Mouse (Mus musculus) heart, adult 8-10 months (tissue): Measurements from ENCODE around the gene Psmd13. TPM values are rescaled to one million over a fixed set of nuclear protein-coding genes. Genes with fewer than 3 reads are reported as not detected.

Experiments used
- DNase-seq: peaks from one replicate; pipeline ENCODE4 v3.0.0; 2022; ENCODE audit warnings: low spot score
- total RNA-seq, 4 experiments: library from RNA; stranded (reverse); gene quantifications; 2 replicates each; pipeline ENCODE4 v1.2.4; 2022

Gene Psmd13
- total RNA-seq, result 10 to 100 TPM; 80.4 to 85.4 (median 84.0) TPM

- peak; percentile 93 for DNase-seq
Observed at GRCm38 (mm10) chr7:140881696-140882468, at the start of gene Psmd13, which contains the start of gene Sirt3. TSS of gene Psmd13 (plus strand) at chr7:140881968. TSS of gene Sirt3 (minus strand) at chr7:140882309.

- DNase-seq, result no peak
Observed at GRCm38 (mm10) chr7:140833341-140833740, 48.4 kb upstream of the Psmd13 start.

GRCm38 (mm10) chr7:140834968-140835757, 46.6 kb upstream of the Psmd13 start, which contains the start of gene Urah:
TSS of gene Urah (plus strand) at chr7:140835018.
- DNase-seq, result no peak

GRCm38 (mm10) chr7:140835758-140836087, 46.0 kb upstream of the Psmd13 start:
- no peak for DNase-seq

DNA sequence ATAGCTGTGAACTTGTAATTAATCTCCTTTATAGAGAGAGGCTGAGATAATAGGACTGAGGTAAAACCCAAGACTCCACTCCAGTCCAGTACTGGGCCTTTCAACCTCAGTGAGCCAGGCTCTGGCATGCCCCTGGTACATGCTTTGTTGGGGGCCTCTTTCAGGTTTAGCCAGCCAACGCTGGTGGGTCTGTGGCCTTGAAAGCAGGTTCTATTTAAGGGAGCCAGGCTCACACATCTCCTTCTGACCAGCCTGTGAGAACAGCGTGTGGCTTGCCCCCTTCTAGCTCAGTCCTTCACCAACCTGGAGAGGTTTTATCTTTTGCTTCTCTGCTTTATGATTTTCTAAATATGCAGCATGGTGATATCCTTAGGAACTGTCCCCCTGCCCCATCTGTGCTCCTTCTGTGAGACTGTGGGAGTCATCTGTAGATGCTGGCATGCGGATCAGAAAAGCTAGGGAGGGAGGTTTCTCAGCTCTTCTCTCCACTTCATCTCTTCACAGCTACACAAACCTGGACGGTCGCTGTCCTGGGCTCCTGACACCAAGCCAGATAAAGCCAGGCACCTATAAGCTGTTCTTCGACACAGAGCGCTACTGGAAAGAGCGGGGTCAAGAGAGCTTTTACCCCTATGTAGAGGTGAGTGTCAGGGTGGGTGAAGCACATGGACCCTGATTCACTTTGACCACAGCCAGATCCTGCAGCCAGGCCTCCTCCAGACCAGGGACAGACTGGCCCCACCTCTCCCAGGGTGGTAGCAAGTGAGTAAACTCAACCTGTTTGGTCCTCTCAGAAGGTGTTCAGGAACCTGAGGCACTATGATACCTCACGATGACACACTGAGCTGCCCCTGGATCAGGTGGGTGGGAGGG, 45.3 kb upstream of the Psmd13 start:
- DNase-seq, result no peak

GRCm38 (mm10) chr7:140839556-140839955, 42.2 kb upstream of the Psmd13 start:
- DNase-seq, result no peak

GRCm38 (mm10) chr7:140840750-140841735, 40.7 kb upstream of the Psmd13 start:
- DNase-seq, result no peak

DNA sequence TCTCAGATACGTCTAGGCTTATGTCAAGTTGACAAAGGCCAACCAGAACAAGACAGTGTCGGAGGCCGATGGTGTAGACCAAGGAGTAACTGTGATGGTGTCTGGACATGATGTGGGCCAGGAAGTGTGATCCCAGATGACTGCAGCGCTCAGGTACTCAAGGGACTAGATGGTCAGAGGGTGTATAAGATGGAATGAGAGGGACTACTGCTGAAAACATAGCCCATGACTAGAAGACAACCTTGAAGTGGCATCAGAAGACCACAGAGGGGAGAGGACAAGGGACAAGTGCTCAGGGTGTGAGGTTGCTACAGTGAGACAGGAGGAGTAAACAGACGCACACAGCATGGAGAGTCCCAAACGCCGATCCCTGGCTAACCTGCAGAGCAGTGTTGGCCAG, 38.0 kb upstream of the Psmd13 start:
- DNase-seq, result no peak

GRCm38 (mm10) chr7:140844905-140845665, 36.7 kb upstream of the Psmd13 start, which contains the start of gene Scgb1c1:
TSS of gene Scgb1c1 (plus strand) at chr7:140845547.
- peak; percentile 90 for DNase-seq

- DNase-seq, result no peak
Observed at GRCm38 (mm10) chr7:140845683-140846082, 36.1 kb upstream of the Psmd13 start.

DNA sequence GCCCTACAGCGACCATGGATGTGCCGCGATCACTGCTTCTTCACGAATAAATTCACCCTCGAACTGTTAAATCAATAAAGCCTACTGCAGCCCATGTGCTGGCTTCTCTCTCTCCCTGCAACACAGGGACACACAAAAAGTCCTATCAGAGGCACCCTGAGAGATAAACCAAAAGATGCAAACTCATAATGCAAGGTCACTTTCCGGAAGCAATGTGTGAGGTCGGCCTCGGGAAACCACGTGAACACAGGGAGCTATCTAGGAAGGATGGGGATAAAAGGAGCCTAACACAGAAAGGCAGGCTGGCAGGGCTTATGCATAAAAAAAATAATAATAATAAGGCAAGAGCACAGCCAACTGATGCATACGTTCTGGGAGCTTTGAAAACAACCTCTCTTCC, 35.1 kb upstream of the Psmd13 start:
- DNase-seq, result no peak

- DNase-seq, result no peak
Observed at GRCm38 (mm10) chr7:140847755-140848580, 33.8 kb upstream of the Psmd13 start, which contains the start of gene Odf3. TSS of gene Odf3 (plus strand) at chr7:140847805.

DNA sequence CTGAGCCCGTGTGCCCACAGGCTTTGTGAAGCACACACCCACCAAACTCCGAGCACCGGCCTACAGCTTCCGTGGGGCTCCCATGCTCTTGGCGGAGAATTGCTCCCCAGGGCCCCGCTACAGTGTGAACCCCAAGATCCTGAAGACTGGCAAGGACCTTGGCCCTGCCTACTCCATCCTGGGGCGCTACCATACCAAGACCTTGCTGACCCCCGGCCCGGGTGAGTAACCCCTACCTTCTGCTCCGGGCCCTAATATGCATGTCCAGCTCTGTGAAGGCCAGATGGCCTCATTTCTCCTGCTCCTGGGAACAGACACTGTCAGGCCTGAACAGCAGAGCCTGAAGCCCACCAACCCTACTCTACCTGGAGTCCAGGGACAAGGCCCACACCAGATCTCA, 33.2 kb upstream of the Psmd13 start:
- DNase-seq, result no peak

DNA sequence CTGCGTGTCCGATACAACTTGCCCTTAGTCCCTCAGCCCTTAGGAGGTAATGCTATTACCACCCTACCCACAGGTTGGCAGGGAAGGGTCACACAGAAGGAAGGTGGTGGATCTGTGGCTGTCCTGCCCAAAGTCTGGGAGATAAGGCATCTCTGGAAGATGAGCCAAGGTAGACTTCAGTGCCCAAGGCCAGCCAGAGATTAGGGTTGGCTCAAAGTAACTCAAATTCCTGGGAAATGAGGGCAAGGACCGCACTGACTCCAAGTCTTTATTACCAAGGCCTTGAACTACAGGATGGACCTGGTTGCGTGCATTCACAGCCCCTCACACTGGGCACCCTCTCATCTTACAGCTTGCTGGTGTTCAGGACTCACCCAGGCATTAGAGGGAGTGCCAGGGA, 29.9 kb upstream of the Psmd13 start:
- no peak for DNase-seq

- no peak for DNase-seq
Observed at GRCm38 (mm10) chr7:140853386-140853785, 28.4 kb upstream of the Psmd13 start.

GRCm38 (mm10) chr7:140854483-140854882, 27.3 kb upstream of the Psmd13 start:
- DNase-seq, result no peak

- DNase-seq, result no peak
Observed at GRCm38 (mm10) chr7:140855181-140855580, 26.6 kb upstream of the Psmd13 start.

- DNase-seq, result peak; percentile 93
Observed at GRCm38 (mm10) chr7:140855860-140856784, 25.6 kb upstream of the Psmd13 start, which contains the start of gene Gm45785. TSS of gene Gm45785 (minus strand) at chr7:140856331.
